Mouse (Mus musculus) T-cell, adult 2 months (primary cell): ENCODE measurements around the gene Slc16a11.
A peak's percentile ranks its signal among the peaks of the same experiment; 100 is the strongest.

Experiments
- DNase-seq: peaks from one replicate; pipeline ENCODE4 v3.0.0; 2022; ENCODE audit warnings: low spot score

Gene Slc16a11

DNA sequence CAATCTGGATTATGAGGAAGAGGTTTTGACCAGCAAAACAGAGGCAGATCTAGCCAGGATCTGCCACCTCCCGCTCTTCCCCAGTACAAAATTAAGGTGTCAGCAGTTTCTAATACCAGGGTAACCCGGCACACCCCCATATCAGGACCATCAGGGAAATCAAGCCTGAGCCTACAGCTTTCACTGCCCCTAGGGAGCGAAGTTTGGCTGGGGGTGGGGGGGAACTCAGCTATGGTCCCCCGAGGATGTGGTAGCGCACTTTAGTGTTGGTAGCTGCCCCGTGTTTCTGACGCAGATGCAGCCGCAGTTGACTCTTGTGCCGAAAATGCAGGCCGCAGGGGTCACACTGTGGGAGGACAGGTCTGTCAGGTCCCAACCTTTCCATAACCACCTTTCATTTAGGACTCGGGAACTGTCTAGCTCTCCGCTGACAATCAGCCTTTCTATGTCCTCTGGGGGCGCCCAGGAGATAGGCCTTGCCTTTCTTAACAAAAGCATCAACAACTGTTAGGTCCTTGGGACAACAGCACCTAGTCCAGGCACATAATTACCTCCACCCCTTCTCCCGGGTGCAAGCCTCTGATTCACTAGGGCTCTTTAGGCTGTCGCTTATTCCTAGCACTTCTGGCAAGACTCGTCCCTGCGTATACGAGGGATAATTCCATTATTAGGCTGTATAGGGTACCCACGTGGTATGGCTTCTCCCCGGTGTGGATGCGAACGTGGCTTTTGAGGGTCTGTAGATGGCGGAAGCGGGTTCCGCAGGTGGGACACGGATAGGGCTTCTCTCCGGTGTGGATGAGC is 13.4 kb downstream of the Slc16a11 start:
- no peak for DNase-seq

DNA sequence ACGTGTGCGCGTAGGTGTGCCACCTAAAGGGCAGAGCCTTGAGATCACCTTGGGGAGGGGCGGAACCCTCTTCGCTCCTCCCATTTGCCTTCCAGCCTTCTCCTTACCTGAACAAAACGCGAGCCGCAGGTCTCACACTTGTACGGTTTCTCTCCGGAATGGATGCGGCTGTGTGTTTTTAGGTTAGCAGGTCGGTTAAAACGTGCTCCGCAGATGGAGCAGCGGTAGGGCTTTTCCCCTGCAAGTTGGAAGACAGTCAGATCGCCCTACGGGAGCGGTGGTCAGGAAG is 14.0 kb downstream of the Slc16a11 start:
- no peak for DNase-seq

DNA sequence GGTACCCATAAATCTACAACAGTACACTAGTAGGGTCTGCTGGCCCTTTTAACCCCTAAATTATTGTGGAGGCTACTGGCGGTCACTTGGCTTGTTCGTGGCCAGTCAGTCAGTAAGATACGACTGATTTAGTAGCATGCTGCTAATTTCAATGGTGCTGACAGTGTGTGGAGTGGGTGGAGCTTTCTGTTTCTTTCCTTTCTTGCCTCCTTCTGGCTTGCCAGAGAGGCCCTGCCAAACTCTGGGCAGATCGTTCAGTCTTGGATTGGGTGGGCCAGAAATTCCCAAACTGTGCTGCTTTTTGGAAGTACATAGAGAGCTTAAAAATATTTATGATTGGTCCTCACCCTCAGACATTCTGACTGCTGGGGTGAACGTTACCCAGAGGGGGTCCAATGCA is 14.6 kb downstream of the Slc16a11 start:
- DNase-seq, result no peak

DNA sequence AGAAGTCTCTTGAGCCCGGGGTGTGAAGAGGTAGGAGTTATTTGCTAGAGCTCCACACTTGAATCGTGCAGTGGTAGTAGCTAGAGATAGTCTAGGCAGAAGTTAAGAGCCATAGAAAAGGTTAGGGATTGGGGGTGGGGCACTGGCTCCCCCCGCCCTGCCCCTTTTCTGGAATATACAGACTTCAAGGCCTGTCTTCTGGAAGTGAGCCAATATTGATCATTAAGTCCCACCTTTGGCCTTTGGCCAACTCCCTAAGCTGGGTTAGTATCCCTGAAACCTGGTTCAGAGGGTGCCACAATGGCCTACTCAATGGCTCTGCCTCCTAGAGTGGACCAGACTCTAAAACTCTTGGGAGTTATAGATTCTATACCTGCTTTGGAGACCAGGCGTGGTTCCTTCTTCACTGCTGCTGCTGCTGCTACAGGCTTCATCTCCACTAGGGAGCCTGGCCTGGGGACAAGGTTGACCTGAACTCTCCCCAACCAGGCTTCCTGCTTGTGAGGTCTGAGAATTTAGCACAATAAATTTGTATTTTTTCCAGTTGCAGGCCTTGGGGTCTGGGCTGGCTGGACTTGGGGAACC is 15.2 kb downstream of the Slc16a11 start:
- DNase-seq, result no peak

DNA sequence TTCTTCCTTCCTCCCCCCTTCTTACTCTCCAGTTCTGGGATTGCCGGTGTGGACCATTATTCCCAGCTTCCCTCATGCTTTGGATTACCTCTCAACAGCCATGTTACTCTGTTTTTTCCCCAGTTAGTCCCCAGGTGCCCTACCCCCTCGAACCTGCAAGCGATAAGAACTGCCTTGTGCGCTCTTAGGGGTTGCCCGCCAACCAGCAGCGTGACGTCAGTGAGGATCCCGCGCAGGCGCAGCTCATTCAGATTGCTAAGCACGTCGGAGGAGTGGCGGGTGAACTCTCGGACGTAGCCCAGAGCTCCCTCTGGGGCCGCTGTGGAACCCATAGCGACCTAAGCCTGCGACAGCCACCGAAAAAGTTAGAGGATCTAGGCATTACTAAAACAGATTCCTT is 16.3 kb downstream of the Slc16a11 start:
- peak; percentile 87 for DNase-seq

DNA sequence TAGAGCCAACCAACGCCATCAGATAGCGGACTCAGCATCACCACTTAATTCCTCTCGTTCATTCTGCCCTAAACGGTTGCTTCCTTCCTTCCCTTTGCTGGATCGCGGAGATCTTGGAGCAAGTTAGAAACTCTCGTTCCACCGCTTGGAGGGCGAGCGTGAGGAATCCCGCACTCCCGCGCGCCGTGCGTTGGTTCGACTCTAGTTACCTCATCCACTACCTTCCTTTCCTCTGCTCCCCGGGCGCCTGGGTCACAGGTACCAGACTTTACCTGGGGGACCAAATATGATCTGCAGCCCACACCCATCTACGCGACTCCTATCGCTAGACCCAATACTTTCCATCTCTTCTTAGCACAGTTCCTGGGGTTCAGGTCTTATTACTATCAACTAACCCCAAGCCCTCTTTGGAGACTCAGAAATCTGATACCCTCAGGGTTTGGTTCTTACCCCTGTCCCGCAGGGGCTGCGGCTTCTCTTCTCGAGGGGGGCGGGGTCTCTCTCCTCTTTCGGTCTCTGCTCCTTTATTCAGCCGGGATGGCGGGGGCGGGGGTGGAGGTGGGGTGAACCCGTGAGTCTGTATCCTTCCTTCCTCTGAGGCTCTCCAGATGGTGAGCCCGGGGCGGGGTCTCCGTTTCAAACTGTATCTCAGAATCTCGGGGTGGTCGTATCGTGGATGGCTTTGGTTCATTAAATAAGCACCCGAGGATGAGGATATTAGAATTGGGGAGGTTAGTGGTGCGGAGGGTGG is 16.9 kb downstream of the Slc16a11 start, which contains the start of gene Bcl6b:
Bcl6b (minus strand) TSS at position 539 of the 751 bp plus-strand sequence.
- DNase-seq, result no peak

DNA sequence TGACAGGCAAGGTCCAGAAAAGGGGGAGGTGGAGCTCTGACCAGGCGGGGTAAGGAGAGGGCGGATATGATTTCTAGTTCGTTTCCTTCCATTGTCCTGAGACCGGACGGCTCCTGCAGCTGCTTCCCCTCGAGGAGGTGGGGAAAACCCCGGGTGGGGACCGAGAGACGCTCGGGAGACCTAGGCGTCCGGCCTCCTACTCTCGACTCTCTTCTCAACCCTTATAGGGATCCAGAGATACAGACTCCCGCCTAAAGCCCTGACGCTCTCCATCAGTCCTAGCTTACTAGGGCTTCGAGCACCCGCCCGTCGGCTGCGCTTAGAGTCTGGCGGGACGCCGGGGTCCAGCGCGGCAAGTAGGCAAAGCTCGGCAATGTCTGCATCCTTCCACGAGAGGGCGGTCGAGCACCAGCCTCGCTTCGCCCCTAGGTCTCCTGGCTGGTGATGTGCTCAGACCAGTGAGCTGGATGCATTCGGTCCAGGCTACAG is 17.7 kb downstream of the Slc16a11 start:
- DNase-seq, result peak; percentile 78

DNA sequence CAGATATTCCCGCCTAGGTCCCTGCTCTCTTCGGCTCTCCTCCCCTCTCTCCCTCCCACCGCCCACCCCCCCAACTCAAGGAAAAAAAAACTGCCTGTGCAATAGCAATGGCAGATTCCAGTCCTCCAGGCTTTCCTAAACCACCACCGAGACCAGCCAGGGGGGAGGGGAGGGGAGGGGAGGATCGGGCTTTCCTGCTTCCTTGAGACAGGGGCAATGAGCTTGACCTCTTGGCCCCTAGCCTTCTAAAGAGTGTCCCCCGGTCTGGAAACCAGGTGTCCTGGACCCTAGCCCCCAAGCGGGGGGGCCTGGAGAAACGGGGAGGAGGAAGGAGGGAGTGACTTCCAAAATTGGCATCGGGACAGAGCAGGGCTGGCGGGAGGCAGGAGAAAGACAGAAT is 20.0 kb downstream of the Slc16a11 start:
- DNase-seq, result no peak

DNA sequence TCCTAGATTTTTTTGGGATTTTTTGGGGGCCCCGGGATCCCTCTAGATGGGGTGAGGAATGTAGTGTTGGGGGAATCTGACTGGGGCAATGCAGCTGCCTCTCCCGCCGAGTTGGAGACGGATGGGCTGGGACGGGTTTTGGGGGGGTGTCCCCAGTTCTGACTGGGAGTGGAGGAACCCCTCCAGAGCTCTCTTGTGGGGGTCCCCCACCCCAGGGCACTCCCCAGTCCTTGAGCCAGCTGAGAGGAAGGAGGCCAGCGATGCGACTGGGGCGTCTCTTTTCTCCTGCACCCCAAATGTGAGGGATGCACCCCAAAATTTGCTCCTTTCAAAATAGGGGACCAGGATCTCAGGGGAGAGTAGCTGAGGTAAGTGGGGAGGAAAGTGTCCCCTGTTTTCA is 20.5 kb downstream of the Slc16a11 start:
- DNase-seq, result no peak

DNA sequence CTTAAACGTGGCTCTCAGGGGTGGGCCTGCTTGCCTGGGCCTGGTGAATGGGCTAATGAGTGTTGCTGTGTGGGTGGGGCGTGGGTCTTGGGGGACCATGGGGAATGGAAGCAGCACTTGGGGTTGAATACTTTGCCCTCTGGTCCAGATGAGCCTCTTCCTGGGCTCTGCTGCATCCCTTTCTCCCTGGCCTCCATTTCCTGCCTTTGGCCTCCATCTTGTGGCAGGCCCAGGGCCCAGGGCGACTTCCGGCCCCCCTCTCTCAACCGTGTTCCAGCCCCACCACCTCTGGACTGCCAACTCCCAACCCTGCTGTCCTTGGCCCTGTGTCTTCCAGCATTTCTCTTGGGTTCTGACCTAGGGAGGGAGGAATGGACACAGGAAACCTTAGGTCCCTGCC is 21.5 kb downstream of the Slc16a11 start:
- no peak for DNase-seq

DNA sequence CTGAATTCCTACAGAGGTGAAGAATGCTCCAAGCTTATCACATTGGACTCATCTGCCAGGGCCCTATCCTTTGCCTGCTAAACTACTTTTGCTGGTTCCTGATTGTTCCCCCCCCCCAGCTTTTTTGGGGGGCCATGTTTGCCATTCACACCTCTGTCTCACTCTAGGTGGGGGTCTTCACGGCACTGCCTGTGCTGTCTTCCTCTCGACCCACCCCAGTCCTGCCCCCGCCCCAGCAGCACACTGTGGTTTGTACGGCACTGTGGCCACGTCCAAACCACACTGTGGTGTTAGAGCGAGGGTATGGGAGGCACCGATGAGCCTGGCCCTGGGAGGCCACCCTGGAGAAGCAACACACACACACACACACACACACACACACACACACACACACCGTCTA is 21.9 kb downstream of the Slc16a11 start:
- no peak for DNase-seq

DNA sequence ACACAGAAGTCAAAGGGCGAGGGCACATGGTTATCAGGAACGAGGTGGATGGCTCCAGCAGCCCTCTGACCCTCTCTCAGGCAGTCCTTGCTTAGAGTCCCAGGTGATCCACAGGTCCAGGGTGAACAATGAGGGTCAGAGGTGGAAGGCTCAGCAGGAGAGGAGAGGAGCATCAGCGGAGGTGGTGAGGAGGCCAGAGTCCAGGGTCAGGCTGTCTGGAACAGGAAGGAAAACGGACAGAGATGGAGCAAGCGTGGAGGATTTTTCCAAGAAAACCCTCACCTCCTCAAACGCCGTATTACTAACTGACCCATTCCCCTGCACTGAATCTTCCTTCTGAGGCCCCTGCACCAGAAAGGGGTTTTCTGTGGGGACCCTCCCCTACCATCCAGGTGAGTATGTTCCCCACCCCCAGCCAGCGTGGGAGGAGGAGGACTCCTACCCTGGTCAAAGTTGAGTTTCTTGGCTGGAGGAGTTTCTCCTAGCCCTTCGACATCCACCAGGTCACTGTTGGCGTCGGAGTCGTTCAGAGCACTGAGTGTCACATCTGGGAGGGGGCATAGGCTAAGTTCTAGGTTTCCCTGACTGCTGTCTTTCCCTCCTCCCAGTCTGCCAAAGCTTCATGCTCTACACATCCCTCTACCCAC is 22.8 kb downstream of the Slc16a11 start:
- no peak for DNase-seq

DNA sequence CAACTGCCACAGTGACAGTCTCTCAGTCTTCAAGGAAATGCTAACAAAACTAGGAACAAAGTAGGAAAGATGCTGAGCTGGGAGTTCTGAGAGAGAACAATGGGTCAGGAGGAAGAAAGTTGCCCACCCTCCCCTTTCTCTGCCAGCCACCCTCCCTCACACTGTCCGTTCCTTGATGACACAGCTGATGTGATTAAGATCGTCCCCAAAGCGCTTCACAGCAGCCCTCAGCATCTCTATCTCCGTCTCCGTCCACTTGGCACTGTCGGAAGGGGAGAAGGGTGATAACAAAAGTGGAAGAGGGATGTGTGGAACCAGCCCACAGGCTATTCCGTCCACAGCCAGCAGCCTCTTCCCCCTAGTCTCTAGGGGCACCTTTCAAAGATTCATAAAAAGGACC is 24.2 kb downstream of the Slc16a11 start:
- no peak for DNase-seq

DNA sequence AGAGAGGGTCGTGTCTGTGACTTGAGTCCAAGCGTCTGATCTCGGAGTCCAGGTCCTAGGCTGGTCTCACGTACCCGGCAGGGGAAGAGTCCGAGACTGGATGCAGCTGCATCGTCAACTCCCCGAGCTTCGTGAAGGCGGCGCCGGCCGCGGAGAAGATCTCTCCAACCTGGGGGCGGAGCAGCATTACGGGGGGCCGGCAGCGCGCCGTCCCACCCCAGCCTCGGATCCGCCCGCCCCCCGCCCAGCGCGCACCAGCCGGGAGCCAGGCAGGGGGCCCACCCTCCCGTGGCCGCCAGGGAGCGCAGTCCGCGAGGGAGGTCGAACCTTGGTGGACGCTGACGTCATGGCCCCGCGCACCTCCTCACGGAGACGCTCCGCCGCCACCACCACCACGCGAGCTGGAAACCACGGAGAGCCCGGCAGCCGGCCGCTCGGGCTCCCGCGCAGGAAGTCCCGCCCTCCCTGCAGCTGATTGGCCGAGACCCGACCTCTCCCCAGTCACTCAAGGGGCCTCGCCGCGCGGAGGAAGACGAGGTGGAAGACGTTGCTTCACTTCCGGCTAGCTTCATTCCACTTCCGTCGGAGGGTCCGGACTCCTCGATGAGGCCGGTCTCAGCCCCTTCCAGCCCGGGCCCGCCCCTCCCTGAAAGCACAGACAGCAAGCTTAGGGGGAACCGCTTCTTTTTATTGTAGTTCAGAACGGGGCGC is 25.1 kb downstream of the Slc16a11 start, which contains the start of gene 0610010K14Rik:
0610010K14Rik (minus strand) TSS at position 458 of the 711 bp plus-strand sequence.
- peak; percentile 93 for DNase-seq

DNA sequence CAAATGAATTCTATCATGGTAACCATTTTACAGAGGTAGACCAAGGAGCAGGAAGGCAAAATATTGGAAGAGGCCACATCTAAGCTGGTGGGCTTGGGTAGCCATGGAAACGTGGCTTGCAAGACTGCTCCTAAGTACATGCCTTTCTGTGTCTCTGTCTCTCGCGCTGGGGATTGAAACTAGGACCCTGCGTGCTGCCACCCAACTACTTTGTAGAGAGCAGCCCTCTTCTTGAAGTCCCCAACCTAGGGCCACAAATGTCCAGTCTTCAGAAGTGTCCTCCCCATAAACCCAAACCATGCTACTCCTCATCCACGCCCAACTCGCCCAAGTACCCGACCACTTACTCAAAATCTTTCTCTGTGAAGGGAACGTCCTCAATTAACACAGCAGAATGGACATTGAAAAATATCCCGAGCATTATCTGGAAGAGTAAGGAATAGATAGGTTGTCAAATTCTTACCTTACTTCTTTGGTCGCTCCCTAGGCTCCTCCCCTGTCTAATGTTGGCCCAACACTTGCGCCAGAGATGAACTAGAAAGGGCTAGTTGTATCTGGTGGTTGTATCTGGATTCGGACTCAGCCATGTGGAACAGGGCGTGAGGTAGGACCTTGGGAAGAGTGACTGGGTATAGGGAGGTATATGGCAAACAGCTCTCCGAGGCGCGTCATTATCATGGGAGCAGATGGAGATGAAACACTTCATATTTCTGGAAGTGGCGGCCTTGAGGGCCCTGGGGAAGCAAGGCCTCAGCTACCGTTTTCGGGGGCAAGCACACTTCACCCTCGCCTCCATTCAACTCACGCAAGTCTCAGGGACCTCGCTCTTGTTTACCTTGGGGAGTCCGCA is 26.3 kb downstream of the Slc16a11 start:
- DNase-seq, result no peak

DNA sequence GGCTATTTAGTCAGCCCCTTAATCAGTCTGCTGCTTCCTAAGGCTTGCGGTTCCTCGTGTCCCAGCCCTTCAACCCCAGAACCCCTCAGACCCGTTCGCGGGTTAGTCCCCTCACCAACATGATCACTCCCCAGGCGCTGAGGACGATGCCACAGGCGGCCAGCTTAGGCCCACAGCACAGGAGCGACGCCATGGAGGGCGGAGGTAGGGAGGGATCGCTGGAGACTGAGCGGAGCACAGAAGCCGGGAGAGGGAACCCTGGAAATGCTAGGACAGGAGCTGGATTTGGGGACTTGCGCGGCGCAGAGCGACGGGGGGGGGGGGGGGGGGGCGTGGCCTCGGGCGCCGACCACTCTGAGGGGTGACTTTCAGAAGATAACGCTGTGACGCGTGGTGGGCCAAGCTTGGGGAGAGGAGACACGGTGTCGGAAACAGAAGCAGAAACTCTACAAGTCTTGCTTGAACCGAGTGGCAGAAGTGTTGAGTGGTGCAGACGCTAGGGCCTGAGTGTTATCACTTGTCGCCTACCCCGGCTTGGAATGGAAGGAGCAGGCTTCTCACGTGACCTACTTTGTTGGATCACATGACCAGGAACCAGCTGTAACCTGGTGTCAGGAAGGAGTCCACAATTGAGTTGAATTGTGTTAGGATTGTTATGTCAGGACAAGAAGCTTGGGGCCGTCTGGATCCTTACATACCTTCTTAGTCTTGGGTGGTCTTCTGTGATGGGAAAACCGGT is 27.2 kb downstream of the Slc16a11 start, which contains the start of the genes Gm21988 and Rnasek:
Gm21988 (minus strand) TSS at position 290 of the 739 bp plus-strand sequence.
Rnasek (minus strand) TSS at position 302 of the 739 bp plus-strand sequence.
- DNase-seq, result peak; percentile 77

DNA sequence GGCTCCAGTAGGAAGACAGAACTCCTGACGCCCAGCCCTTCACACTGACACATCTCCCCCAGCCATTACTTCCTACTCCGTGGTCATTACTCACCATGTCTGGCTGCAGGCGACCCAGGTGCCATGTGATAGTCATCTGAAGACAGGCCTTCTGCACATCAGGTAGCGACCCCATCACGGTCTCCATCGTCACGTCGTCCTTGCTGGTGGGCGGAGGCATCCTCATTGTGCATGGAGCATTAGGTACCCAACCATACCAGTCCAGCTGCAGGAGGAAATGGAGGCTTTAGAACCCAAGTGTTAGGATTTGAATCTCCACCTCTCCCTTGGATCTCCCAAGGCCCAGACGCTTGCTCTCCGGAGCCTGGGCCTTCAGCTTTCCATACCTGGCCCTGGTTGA is 30.0 kb downstream of the Slc16a11 start:
- DNase-seq, result no peak

DNA sequence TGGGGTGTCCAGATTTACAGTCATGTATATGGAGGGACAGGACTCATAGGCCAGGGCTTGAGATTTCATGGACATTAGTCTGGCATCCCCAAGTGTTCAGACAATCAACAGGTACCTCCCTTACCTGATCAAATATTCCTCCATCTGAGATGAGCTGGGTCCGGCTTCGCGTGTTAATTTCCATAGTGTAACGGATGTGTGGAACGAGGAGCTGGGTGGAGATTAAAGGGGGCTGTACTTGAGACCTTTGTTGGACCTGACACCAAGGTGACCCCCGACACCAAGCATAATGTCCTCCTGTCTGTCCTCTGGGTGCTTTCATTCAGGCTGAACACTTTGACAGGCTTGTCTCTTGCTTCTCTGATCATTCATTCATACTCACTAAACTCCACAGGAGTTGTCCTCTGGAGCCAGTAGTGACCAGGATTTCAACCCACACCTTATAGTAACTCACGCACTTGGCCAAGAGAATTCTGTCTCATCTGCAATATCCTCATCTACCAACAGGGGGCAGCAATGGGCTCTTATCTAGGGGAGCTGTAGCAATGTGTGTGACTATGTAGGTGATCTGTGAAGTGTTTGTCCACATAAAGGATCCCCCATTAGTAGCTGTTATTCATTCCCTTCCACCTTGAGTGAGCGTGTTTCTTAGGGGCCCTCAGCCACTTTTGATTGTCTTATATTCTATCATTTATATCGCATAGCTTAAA is 34.7 kb downstream of the Slc16a11 start:
- peak; percentile 70 for DNase-seq

DNA sequence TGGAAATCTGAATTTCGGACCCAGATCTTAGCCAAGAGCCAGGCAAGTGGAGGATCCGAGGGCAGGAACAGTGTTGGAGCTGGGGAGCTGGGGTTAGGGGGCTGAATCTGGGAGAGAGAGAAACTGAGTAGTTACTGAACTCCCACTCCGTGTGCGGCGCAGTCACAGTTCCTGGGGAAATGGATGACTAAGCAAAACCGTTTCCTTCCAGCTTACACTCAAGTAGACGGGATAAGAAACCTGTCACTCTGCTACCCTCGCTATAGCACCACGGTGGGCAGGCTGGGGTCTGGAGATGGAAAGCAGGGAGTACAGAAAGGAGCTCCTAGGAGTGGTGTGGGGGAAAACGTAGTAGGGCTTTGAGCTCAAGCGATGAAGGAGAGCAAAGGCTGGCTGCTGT is 37.6 kb downstream of the Slc16a11 start:
- no peak for DNase-seq
